Mouse (Mus musculus) forebrain, embryonic 13.5 days (tissue): ENCODE measurements around the gene Prss22. TPM values are rescaled to one million over a fixed set of nuclear protein-coding genes. Genes with fewer than 3 reads are reported as not detected.

Experiments used
- ATAC-seq: fragments of 200-750 bp; cut with Nextera tagmentation; 2 replicates; pipeline ENCODE4 v1.8.0; 2017
- H3K27ac ChIP-seq: fragments of 300-500 bp; sonication (generic); 2 replicates; pipeline ENCODE4 v1.5.1; 2015; ENCODE audit warnings: inconsistent platforms, mild to moderate bottlenecking, moderate library complexity
- H3K27me3 ChIP-seq: fragments of 300-500 bp; sonication (generic); 2 replicates; pipeline ENCODE4 v1.6.1; 2015; ENCODE audit warnings: mild to moderate bottlenecking, inconsistent platforms
- H3K36me3 ChIP-seq: fragments of 300-500 bp; sonication (generic); 2 replicates; pipeline ENCODE4 v1.6.1; 2015; ENCODE audit warnings: mild to moderate bottlenecking, inconsistent platforms; ENCODE audit not compliant: poor library complexity, severe bottlenecking
- H3K4me1 ChIP-seq: fragments of 300-500 bp; sonication (generic); 2 replicates; pipeline ENCODE4 v1.6.1; 2015; ENCODE audit warnings: inconsistent platforms
- H3K4me2 ChIP-seq: fragments of 300-500 bp; sonication (generic); 2 replicates; pipeline ENCODE4 v1.6.1; 2015; ENCODE audit warnings: inconsistent platforms, mild to moderate bottlenecking, moderate library complexity
- H3K4me3 ChIP-seq: fragments of 300-500 bp; sonication (generic); 2 replicates; pipeline ENCODE4 v1.5.1; 2015; ENCODE audit warnings: mild to moderate bottlenecking, inconsistent platforms
- H3K9ac ChIP-seq: fragments of 300-500 bp; sonication (generic); 2 replicates; pipeline ENCODE4 v1.6.1; 2015; ENCODE audit warnings: mild to moderate bottlenecking, inconsistent platforms
- H3K9me3 ChIP-seq: fragments of 300-500 bp; sonication (generic); replicated peaks from 2 replicates; pipeline ENCODE4 v1.6.1; 2016; ENCODE audit warnings: inconsistent platforms
- WGBS: fragments of 180-500 bp; shearing (Covaris S2); methylation state at CpG from one replicate; pipeline ENCODE4 v1.1.7; 2015; 5-methylcytosine and 5-hydroxymethylcytosine counted together
- polyA plus RNA-seq: library from polyadenylated mRNA; unstranded; fragments of >200 nt; fragmentation: Nextera tagmentation; extraction: Ambion mirVana; gene quantifications from 2 replicates; pipeline ENCODE4 v1.2.1, GENCODE M21; 2015

Prss22 gene
- polyA plus RNA-seq, 1 experiment from 2014 or later, result not detected

- 10% methylated on average over 31 of the region's 31 CpGs for WGBS
Measured at GRCm38 (mm10) chr17:23993559-23994428, 4.1 kb downstream of the Prss22 start.

GRCm38 (mm10) chr17:23992789-23993553 lies 4.9 kb downstream of the Prss22 start:
- no peaks in the 10 kb centered on the region for H3K36me3 ChIP-seq
- 69% methylated on average over 9 of the region's 9 CpGs for WGBS
- ATAC-seq, result peak; percentile 75

More at GRCm38 (mm10) chr17:23993559-23994428, 4.1 kb downstream of the Prss22 start:
- Histone ChIP-seq H3K4me2 (peak overlapping the region; percentile 55), H3K9ac (peak overlapping the region; percentile 64), H3K27me3 (0 out of 2 replicates have a peak, but pooled peaks cover 3% of the 10 kb centered on the region), H3K27ac (no peak overlapping the region), H3K4me1 (0 out of 2 replicates have a peak, but pooled peaks cover 3% of the 10 kb centered on the region), H3K36me3 (no peaks in the 10 kb centered on the region), H3K4me3 (peak overlapping the region; percentile 27), H3K9me3 (no peaks in the 10 kb centered on the region)
- ATAC-seq, result peak; percentile 84

GRCm38 (mm10) chr17:23989802-23990201 lies 8.1 kb downstream of the Prss22 start:
- Histone ChIP-seq H3K4me3 (no peak overlapping the region), H3K36me3 (no peaks in the 10 kb centered on the region), H3K4me2 (no peak overlapping the region), H3K27me3 (0 out of 2 replicates have a peak, but pooled peaks cover 3% of the 10 kb centered on the region), H3K9ac (no peak overlapping the region), H3K4me1 (0 out of 2 replicates have a peak, but pooled peaks cover 3% of the 10 kb centered on the region), H3K9me3 (no peaks in the 10 kb centered on the region), H3K27ac (no peak overlapping the region)
- whole genome bisulfite sequencing, result 46% methylated on average over 2 of the region's 2 CpGs
- no peak for ATAC-seq

More at GRCm38 (mm10) chr17:23992789-23993553, 4.9 kb downstream of the Prss22 start:
- H3K9ac ChIP-seq, result no peak overlapping the region
- peak overlapping the region; percentile 55 for H3K4me2 ChIP-seq
- no peak overlapping the region for H3K27ac ChIP-seq
- peak overlapping the region; percentile 14; the same call in 1 of the 2 replicates for H3K4me3 ChIP-seq
- no peaks in the 10 kb centered on the region for H3K9me3 ChIP-seq
- 0 out of 2 replicates have a peak, but pooled peaks cover 3% of the 10 kb centered on the region for H3K27me3 ChIP-seq
- H3K4me1 ChIP-seq, result 0 out of 2 replicates have a peak, but pooled peaks cover 3% of the 10 kb centered on the region

- Histone ChIP-seq H3K27ac (no peak overlapping the region), H3K9me3 (no peaks in the 10 kb centered on the region)
- 84% methylated on average over 1 of the region's 1 CpGs for WGBS
Measured at GRCm38 (mm10) chr17:23984989-23985388, 12.9 kb downstream of the Prss22 start.

GRCm38 (mm10) chr17:23982912-23983311 lies 15.0 kb downstream of the Prss22 start:
- 75% methylated on average over 4 of the region's 4 CpGs for WGBS
- ATAC-seq, result no peak
- no peaks in the 10 kb centered on the region for H3K36me3 ChIP-seq
- H3K27ac ChIP-seq, result no peak overlapping the region
- H3K9me3 ChIP-seq, result no peaks in the 10 kb centered on the region
- H3K4me1 ChIP-seq, result no peaks in the 10 kb centered on the region
- no peak overlapping the region for H3K9ac ChIP-seq
- no peak overlapping the region for H3K4me3 ChIP-seq
- H3K4me2 ChIP-seq, result no peak overlapping the region
- H3K27me3 ChIP-seq, result no peaks in the 10 kb centered on the region

More at GRCm38 (mm10) chr17:23984989-23985388, 12.9 kb downstream of the Prss22 start:
- ATAC-seq, result no peak
- H3K36me3 ChIP-seq, result no peaks in the 10 kb centered on the region
- H3K27me3 ChIP-seq, result no peaks in the 10 kb centered on the region
- no peaks in the 10 kb centered on the region for H3K4me1 ChIP-seq
- H3K4me3 ChIP-seq, result no peak overlapping the region
- no peak overlapping the region for H3K4me2 ChIP-seq
- no peak overlapping the region for H3K9ac ChIP-seq

GRCm38 (mm10) chr17:23980297-23980909 lies 17.5 kb downstream of the Prss22 start, which contains the start of gene Prss30:
Gene Prss30 (minus strand): TSS chr17:23980566.
- WGBS, result 83% methylated on average over 10 of the region's 10 CpGs
- Histone ChIP-seq H3K27ac (no peak within 1 kb of the TSS), H3K36me3 (no peaks in the 10 kb centered on the region), H3K4me1 (no peaks in the 10 kb centered on the region), H3K4me2 (no peak within 1 kb of the TSS), H3K27me3 (no peaks in the 10 kb centered on the region), H3K9me3 (no peaks in the 10 kb centered on the region), H3K4me3 (no peak within 1 kb of the TSS), H3K9ac (no peak within 1 kb of the TSS)
- ATAC-seq, result no peak

GRCm38 (mm10) chr17:23979471-23979870 lies 18.4 kb downstream of the Prss22 start:
- Histone ChIP-seq H3K27me3 (no peaks in the 10 kb centered on the region), H3K9ac (no peak overlapping the region), H3K4me1 (no peaks in the 10 kb centered on the region), H3K9me3 (no peaks in the 10 kb centered on the region), H3K27ac (no peak overlapping the region), H3K4me2 (no peak overlapping the region), H3K4me3 (no peak overlapping the region), H3K36me3 (no peaks in the 10 kb centered on the region)
- no peak for ATAC-seq
- WGBS, result 78% methylated on average over 3 of the region's 3 CpGs

- WGBS, result 79% methylated on average over 4 of the region's 4 CpGs
Measured at GRCm38 (mm10) chr17:23976665-23977064, 21.2 kb downstream of the Prss22 start.

GRCm38 (mm10) chr17:23971315-23971714 lies 26.6 kb downstream of the Prss22 start:
- Histone ChIP-seq H3K4me2 (no peak overlapping the region), H3K4me1 (no peaks in the 10 kb centered on the region), H3K4me3 (no peak overlapping the region), H3K9me3 (no peaks in the 10 kb centered on the region), H3K27me3 (no peaks in the 10 kb centered on the region), H3K27ac (no peak overlapping the region), H3K9ac (no peak overlapping the region), H3K36me3 (no peaks in the 10 kb centered on the region)
- WGBS, result 78% methylated on average over 9 of the region's 9 CpGs
- ATAC-seq, result no peak

More at GRCm38 (mm10) chr17:23976665-23977064, 21.2 kb downstream of the Prss22 start:
- Histone ChIP-seq H3K4me3 (no peak overlapping the region), H3K4me1 (no peaks in the 10 kb centered on the region), H3K9ac (no peak overlapping the region), H3K4me2 (no peak overlapping the region), H3K27me3 (no peaks in the 10 kb centered on the region), H3K36me3 (no peaks in the 10 kb centered on the region), H3K9me3 (no peaks in the 10 kb centered on the region), H3K27ac (no peak overlapping the region)
- ATAC-seq, result no peak

- WGBS, result 0% methylated on average over 1 of the region's 1 CpGs
- no peak for ATAC-seq
Measured at GRCm38 (mm10) chr17:23969231-23969630, 28.7 kb downstream of the Prss22 start.

GRCm38 (mm10) chr17:23968780-23969179 lies 29.1 kb downstream of the Prss22 start:
- no peaks in the 10 kb centered on the region for H3K36me3 ChIP-seq
- 52% methylated on average over 2 of the region's 2 CpGs for WGBS
- H3K27me3 ChIP-seq, result no peaks in the 10 kb centered on the region
- H3K4me3 ChIP-seq, result no peak overlapping the region
- 0 out of 2 replicates have a peak, but pooled peaks cover 3% of the 10 kb centered on the region for H3K4me1 ChIP-seq
- no peak for ATAC-seq
- no peak overlapping the region for H3K27ac ChIP-seq
- H3K4me2 ChIP-seq, result no peak overlapping the region
- no peaks in the 10 kb centered on the region for H3K9me3 ChIP-seq
- H3K9ac ChIP-seq, result no peak overlapping the region

More at GRCm38 (mm10) chr17:23969231-23969630, 28.7 kb downstream of the Prss22 start:
- Histone ChIP-seq H3K4me1 (0 out of 2 replicates have a peak, but pooled peaks cover 3% of the 10 kb centered on the region), H3K4me3 (no peak overlapping the region), H3K9me3 (no peaks in the 10 kb centered on the region), H3K27ac (no peak overlapping the region), H3K4me2 (no peak overlapping the region), H3K27me3 (no peaks in the 10 kb centered on the region), H3K9ac (no peak overlapping the region), H3K36me3 (no peaks in the 10 kb centered on the region)
